Mouse (Mus musculus) cerebellum, adult 9-11 months (tissue): ENCODE measurements around the gene Tpi1.

Source experiments
- DNase-seq: peaks from one replicate; pipeline ENCODE4 v3.0.0; 2022

The Tpi1 gene

GRCm38 (mm10) chr6:124829799-124830700 lies 16.0 kb upstream of the Tpi1 start:
- DNase-seq, result peak; percentile 96

- DNase-seq, result peak; percentile 100
Measured at GRCm38 (mm10) chr6:124828868-124829798, 15.0 kb upstream of the Tpi1 start, which contains the start of the genes Usp5 and Cdca3. TSS of gene Usp5 (minus strand) at chr6:124829484. TSS of gene Cdca3 (plus strand) at chr6:124829547.

DNA sequence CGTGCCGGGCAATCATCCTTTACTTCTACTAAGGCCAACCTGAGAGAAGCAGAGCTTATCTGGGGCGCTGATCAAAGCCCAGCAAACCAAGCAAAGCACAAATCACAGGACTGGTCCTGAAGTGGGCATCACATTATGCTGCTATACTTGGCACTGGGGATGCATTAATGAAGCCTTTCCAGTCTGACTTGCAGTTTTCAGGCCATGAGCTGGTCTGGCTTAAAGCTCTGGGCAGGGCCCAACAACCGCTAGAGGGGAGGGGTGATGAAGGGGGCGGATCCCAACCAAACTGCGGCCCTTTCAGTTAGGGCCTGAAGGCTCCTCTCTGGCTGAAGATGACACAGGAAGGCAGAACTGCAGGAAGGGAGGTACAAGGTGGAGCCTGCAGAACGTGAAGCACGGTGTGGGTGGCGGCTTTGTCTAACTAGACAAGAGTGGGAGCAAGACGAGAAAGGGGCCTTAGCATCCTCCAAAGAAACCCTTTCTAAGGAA lies 14.1 kb upstream of the Tpi1 start:
- DNase-seq, result peak; percentile 78

DNA sequence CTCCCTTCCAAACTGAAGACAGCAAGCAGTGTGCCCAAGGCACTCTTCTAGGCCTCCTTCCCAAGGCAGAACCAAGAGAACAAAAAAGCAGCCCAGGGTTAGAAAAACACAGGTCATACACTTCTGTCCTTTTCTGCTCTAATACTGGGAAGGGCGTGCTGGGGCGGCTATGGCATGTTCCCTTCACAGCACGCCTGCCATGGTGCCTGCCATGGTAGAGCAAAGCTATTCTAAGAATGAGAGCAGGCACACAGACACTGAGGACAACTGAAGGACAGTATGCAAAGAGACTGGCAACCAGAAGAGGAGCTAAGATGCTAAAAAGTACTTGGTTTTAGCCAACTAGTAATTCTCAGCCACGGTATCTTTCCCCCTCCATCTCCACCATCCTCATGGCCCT lies 8.0 kb upstream of the Tpi1 start:
- DNase-seq, result no peak

DNA sequence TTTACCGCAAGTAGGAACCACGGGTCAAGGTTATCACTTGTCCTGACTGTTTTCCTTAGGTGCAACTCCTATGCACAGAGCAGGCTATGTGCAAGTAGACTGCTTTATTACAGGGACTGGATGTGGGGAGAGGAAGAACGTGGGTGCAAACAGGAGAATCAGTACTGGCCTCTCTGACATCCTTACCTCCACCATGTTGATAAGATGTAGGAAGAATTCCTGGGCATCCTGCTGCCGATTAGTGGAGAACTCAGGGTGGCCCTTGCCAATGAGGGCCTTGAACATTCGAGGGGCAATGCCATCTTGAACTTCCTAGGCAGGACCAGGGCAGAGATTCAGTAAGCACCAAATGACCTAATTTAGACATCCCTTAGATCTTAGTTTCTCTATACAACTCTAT lies 6.8 kb upstream of the Tpi1 start:
- DNase-seq, result no peak

DNA sequence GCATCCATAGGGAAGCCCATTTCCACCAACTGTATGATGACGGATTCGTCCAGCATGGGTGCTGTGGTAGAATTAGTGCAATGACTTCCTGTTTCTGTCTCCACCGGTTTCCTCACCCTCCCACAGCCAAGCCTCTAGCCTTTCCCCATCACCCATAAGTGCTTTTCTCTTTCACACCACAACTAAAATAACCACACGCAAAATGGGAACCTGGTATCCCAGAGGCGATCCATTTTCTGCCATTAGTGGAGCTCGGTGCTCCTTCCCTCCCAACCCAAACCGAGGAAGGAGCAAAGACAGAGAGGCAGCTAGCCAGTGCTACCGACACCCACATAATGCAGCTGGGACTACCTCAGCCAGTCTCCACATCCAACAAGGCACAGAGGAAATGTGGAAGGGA lies 3.9 kb upstream of the Tpi1 start:
- no peak for DNase-seq

DNA sequence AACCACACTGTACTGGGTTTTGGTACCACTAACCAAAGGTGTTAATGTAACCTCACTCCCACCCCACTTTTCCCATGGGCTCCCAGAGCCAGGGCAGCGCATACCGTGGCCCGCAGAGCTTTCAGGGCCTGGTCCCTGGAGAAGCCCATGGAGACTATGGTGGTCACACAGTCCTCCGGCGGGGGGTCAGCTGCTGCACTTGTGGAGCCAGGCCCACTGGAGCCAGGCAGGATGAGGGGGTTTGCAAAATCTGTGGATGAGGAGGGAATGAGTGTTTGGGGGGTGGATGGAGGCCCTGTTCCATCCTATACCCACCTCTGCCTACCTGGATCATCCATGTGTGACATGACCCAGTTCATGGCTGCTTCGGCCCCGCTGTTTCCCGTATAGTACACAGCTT lies 3.5 kb upstream of the Tpi1 start:
- peak; percentile 30 for DNase-seq

GRCm38 (mm10) chr6:124817125-124817524 lies 3.0 kb upstream of the Tpi1 start:
- DNase-seq, result peak; percentile 18

GRCm38 (mm10) chr6:124816611-124817010 lies 2.5 kb upstream of the Tpi1 start:
- no peak for DNase-seq

DNA sequence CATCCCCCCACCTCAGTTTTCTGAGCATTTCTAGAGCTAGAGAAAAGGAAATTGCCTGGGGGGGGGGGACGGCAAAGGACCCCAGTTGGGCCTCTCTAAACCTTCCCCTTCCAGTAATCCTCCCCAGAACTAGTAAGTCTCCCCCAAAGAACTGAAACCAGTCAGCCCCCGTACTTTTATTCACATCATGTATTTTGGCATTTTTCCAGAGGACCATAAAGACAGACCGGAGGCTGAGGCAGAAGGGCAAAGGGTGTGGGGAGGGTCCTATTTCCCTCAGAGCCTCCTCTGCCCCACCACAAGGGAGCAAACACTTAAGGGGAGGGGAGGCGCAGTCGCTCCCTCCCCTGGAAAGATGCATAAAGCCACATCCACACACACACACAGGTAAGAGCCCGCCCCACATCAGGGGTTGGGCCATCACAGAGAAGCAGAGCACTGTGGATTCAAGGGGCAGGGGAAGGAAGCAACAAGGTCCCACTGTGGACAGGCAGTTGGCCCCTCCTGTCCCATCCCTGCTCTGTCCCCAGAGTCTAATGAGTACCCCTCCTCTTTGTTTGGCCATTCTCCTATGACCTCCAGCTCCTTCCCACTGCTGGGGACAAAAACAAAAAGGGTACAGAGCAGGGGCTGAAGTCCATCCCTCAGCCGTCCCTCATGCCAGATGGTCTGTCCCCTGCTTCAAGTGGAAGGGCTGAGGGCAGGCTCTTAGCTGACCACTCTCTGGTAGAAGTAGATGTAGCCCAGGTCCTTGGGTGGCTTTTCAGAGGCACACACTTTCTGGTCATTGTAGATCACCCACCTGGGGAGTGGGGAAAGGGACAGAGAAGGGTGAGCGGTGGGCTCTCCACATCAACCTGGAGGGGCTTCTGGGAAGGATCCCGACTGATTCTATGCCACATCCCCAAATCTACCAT lies 1.0 kb upstream of the Tpi1 start:
- DNase-seq, result peak; percentile 63

DNA sequence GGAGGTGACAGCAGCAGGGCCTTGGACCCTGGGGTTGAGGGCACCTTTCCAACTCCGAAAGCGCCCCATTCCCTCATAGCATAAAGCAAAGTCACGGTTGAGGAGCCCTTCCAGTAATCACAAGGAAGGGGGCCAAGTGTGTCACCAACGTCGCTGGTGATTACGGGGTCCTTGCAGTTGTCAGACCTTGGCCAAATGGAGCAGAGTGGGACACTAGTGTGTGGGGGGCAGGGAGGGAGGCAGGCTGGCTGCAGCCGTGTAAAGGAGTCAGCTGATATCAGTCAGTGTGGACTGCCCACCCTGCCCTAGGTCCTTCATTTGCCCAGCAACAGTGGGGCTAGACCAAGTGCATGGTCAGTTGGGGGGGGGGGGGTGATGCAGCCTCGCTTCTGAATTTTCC lies 352 bp upstream of the Tpi1 start:
- no peak for DNase-seq

GRCm38 (mm10) chr6:124813496-124813895 lies 600 bp downstream of the Tpi1 start:
- DNase-seq, result peak; percentile 87

- no peak for DNase-seq
Measured at GRCm38 (mm10) chr6:124812848-124813247, 1.2 kb downstream of the Tpi1 start.

GRCm38 (mm10) chr6:124811701-124812560 lies 2.2 kb downstream of the Tpi1 start:
- peak; percentile 60 for DNase-seq

- no peak for DNase-seq
Measured at GRCm38 (mm10) chr6:124811403-124811665, 2.8 kb downstream of the Tpi1 start.

- DNase-seq, result peak; percentile 62
Measured at GRCm38 (mm10) chr6:124810566-124811402, 3.3 kb downstream of the Tpi1 start.

DNA sequence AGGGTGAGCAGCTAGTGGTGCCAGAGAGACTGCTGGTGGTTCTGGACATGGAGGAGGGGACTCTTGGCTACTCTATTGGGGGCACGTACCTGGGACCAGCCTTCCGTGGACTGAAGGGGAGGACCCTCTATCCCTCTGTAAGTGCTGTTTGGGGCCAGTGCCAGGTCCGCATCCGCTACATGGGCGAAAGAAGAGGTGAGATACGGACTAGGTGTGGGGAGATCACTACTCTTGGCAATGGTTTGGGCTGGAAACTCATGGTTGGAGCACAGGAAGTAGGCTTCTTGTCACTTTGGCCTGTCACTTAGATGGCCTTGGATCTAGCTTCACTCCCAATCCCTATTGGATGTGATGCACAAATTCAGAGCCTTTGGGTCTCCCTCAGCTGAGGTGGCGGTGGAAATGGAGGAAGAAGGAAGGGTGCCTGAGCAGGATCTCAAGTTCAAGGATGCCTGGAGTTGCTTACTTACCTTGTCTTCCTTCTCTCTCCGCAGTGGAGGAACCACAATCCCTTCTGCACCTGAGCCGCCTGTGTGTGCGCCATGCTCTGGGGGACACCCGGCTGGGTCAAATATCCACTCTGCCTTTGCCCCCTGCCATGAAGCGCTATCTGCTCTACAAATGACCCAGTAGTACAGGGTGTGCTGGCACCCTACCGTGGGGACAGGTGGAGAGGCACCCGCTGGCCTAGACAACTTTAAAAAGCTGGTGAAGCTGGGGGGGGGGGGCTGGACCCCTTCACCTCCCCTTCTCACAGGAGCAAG lies 4.1 kb downstream of the Tpi1 start:
- peak; percentile 63 for DNase-seq

DNA sequence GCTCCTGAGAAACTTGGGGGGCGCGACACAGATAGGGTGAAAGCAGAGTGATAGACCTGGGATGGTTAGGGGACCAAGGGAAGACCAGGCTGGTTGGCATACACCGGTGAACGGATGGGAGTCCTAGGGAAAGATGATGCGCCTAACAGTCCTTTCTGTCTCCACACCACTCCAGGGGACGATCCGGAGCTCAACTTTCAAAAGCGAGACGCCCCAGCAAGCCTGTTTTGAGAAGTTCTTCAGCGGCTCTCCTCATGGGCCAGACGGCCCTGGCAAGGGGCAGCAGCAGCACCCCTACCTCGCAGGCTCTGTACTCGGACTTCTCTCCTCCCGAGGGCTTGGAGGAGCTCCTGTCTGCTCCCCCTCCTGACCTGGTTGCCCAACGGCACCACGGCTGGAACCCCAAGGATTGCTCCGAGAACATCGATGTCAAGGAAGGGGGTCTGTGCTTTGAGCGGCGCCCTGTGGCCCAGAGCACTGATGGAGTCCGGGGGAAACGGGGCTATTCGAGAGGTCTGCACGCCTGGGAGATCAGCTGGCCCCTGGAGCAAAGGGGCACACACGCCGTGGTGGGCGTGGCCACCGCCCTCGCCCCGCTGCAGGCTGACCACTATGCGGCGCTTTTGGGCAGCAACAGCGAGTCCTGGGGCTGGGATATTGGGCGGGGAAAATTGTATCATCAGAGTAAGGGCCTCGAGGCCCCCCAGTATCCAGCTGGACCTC lies 4.9 kb downstream of the Tpi1 start:
- DNase-seq, result peak; percentile 89
